Comparison of ENCODE assay signal across 8 mouse cellular contexts in the genomic region with DNA sequence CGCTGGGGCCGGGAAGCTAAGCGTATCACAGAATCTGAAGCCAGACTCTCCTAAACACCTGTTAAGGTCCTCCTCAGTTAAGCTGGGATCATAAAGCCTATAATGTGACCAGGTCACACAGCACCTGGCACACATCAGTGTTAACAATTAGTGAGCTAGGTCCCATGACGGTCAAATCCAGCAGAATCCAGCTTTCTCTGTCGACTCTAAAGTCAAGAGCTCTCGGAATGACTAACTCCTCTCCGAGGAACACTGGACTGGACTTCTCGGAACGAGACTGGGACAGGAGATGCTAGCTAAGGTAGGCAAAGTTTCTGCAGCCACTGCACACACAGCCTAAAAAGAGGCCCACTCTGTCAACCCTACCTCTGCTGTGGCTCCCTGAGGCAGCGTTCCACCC. TPM values are rescaled to one million over a fixed set of nuclear protein-coding genes. Genes with fewer than 3 reads are reported as not detected.
DNase-seq lines count a peak whose midpoint lies in the region; ATAC-seq and TF ChIP-seq lines count a peak whose summit lies in the region.
"Had no signal": no experiment of that assay in that cellular context is flagged by ENCODE, and none has a peak within 500 bp of the region (broad histone marks: within the 10 kb centered on the region; RNA-seq: fewer than 3 reads in every experiment).

No protein-coding gene starts in this region.

- TF ChIP-seq CTCF in kidney, adult 2 months (conservative IDR thresholded peaks at IDR 0.05; ENCODE audit: insufficient read depth, insufficient read length, low read depth, low read length), result no peak
- no peak for TF ChIP-seq CTCF in thymus, adult 2 months (IDR thresholded peaks at IDR 0.05; ENCODE audit: borderline replicate concordance, control insufficient read depth, extremely low read depth, insufficient read depth, low read length, poor library complexity)

- H3K4me1 ChIP-seq in embryonic facial prominence, embryonic 11.5 days (ENCODE audit: control insufficient read depth, insufficient read depth, low read length), result peaks cover 10% of the 10 kb centered on the region
- peaks cover 48% of the 10 kb centered on the region for H3K4me1 ChIP-seq in forebrain, embryonic 10.5 days
- peaks cover 22% of the 10 kb centered on the region; the same call in 1 of the 2 replicates for H3K4me1 ChIP-seq in kidney, adult 2 months (ENCODE audit: control insufficient read depth, insufficient read depth, low read length)
- H3K4me1 ChIP-seq in midbrain, embryonic 15.5 days, result peaks cover 51% of the 10 kb centered on the region
- peaks cover 11% of the 10 kb centered on the region; the same call in 1 of the 2 replicates for H3K4me1 ChIP-seq in thymus, adult 2 months (replicated peaks; ENCODE audit: control insufficient read depth, insufficient read depth, low read length)

- H3K27me3 ChIP-seq in embryonic facial prominence, embryonic 11.5 days (ENCODE audit: control insufficient read depth, insufficient read depth, low read length), result no peaks in the 10 kb centered on the region
- peaks cover 41% of the 10 kb centered on the region for H3K27me3 ChIP-seq in forebrain, embryonic 10.5 days (ENCODE audit: poor library complexity, severe bottlenecking)
- H3K27me3 ChIP-seq in kidney, adult 2 months (replicated peaks; ENCODE audit: control insufficient read depth, insufficient read depth, low read length), result no peaks in the 10 kb centered on the region
- H3K27me3 ChIP-seq in midbrain, embryonic 15.5 days (replicated peaks), result no peaks in the 10 kb centered on the region
- H3K27me3 ChIP-seq in thymus, adult 2 months (ENCODE audit: control insufficient read depth, insufficient read depth, low read length), result no peaks in the 10 kb centered on the region

- H3K4me3 ChIP-seq in embryonic facial prominence, embryonic 11.5 days (ENCODE audit: low read depth, low read length), result peak overlapping the region; percentile 89
- peak overlapping the region; percentile 82 for H3K4me3 ChIP-seq in forebrain, embryonic 10.5 days
- no peak overlapping the region for H3K4me3 ChIP-seq in kidney, adult 2 months (ENCODE audit: insufficient read depth, low read depth, low read length)
- H3K4me3 ChIP-seq in midbrain, embryonic 15.5 days, result peak overlapping the region; percentile 91
- H3K4me3 ChIP-seq in thymus, adult 2 months (ENCODE audit: control insufficient read depth, insufficient read depth, low read length), result no peak overlapping the region
- H3K4me3 ChIP-seq: liver, embryonic 15.5 days had no signal

- no peaks in the 10 kb centered on the region for H3K36me3 ChIP-seq in embryonic facial prominence, embryonic 11.5 days (replicated peaks; ENCODE audit: control insufficient read depth, insufficient read depth, low read depth, low read length)
- no peaks in the 10 kb centered on the region; the same call in 1 of the 2 replicates for H3K36me3 ChIP-seq in forebrain, embryonic 10.5 days (replicated peaks)
- H3K36me3 ChIP-seq in kidney, adult 2 months (ENCODE audit: control insufficient read depth, insufficient read depth, low read length), result no peaks in the 10 kb centered on the region
- H3K36me3 ChIP-seq in midbrain, embryonic 15.5 days (replicated peaks), result no peaks in the 10 kb centered on the region
- H3K36me3 ChIP-seq in thymus, adult 2 months (ENCODE audit: control insufficient read depth, insufficient read depth, low read length), result no peaks in the 10 kb centered on the region
- H3K36me3 ChIP-seq: liver, embryonic 15.5 days had no signal

- no peaks in the 10 kb centered on the region for H3K9me3 ChIP-seq in embryonic facial prominence, embryonic 11.5 days (replicated peaks; ENCODE audit: control insufficient read depth, low read length)
- no peaks in the 10 kb centered on the region for H3K9me3 ChIP-seq in forebrain, embryonic 10.5 days
- H3K9me3 ChIP-seq in midbrain, embryonic 15.5 days, result no peaks in the 10 kb centered on the region
- H3K9me3 ChIP-seq: liver, embryonic 15.5 days had no signal

- WGBS in embryonic facial prominence, embryonic 11.5 days, result 41% methylated on average over 10 of the region's 10 CpGs
- WGBS in forebrain, embryonic 10.5 days, result 75% methylated on average over 10 of the region's 10 CpGs
- 49% methylated on average over 10 of the region's 10 CpGs for WGBS in kidney, adult 2 months
- WGBS in midbrain, embryonic 15.5 days, result 64% methylated on average over 10 of the region's 10 CpGs
- 97% methylated on average over 10 of the region's 10 CpGs for WGBS in thymus, adult 2 months

- peak overlapping the region; percentile 97; the same call in 1 of the 2 replicates for H3K9ac ChIP-seq in embryonic facial prominence, embryonic 11.5 days (replicated peaks; ENCODE audit: low read length)
- H3K9ac ChIP-seq in midbrain, embryonic 15.5 days, result peak overlapping the region; percentile 99
- H3K9ac ChIP-seq: liver, embryonic 15.5 days had no signal

- DNase-seq in embryonic facial prominence, embryonic 11.5 days (ENCODE audit: low spot score), result no peak
- DNase-seq in forebrain, embryonic 10.5 days (ENCODE audit: extremely low spot score, low spot score), result no peak
- peak; percentile 55 for DNase-seq in kidney, adult 2 months
- no peak for DNase-seq in thymus, adult 2 months
- no peak for DNase-seq in urinary bladder, adult 2 months (ENCODE audit: low spot score)

- H3K27ac ChIP-seq in embryonic facial prominence, embryonic 11.5 days (replicated peaks; ENCODE audit: low read depth, low read length), result no peak overlapping the region
- peak overlapping the region; percentile 94 for H3K27ac ChIP-seq in forebrain, embryonic 10.5 days
- H3K27ac ChIP-seq in kidney, adult 2 months (ENCODE audit: insufficient read depth, low read depth, low read length), result no peak overlapping the region
- H3K27ac ChIP-seq in midbrain, embryonic 15.5 days, result peak overlapping the region; percentile 98; the same call in 1 of the 2 replicates
- no peak overlapping the region for H3K27ac ChIP-seq in thymus, adult 2 months (ENCODE audit: control insufficient read depth, insufficient read depth, low read length)
- H3K27ac ChIP-seq: liver, embryonic 15.5 days had no signal

- no peak for ATAC-seq in embryonic facial prominence, embryonic 11.5 days (replicated peaks; ENCODE audit: insufficient number of reproducible peaks, low FRiP score, low TSS enrichment, low read depth)
- no peak for ATAC-seq in midbrain, embryonic 15.5 days (replicated peaks)
- ATAC-seq in cerebellum, adult (ENCODE audit: insufficient number of reproducible peaks, low FRiP score, low TSS enrichment), result no peak

- peak overlapping the region; percentile 72 for H3K4me2 ChIP-seq in embryonic facial prominence, embryonic 11.5 days (ENCODE audit: low read depth, low read length)
- H3K4me2 ChIP-seq in midbrain, embryonic 15.5 days, result peak overlapping the region; percentile 83
- H3K4me2 ChIP-seq: liver, embryonic 15.5 days had no signal

- no peak for TF ChIP-seq POLR2A in kidney, adult 2 months (IDR thresholded peaks at IDR 0.05; ENCODE audit: low read depth, low read length)
- TF ChIP-seq POLR2A in thymus, adult 2 months (IDR thresholded peaks at IDR 0.05; ENCODE audit: control insufficient read depth, extremely low read depth, insufficient read depth, low read length, poor library complexity), result no peak

RNA-seq across cellular contexts. Expression of gene D630045J12Rik, which starts 1.7 kb away (rescaled TPM):
- polyA plus RNA-seq in embryonic facial prominence, embryonic 11.5 days (2014; fragmentation: Nextera tagmentation; extraction: Ambion mirVana), result 8.8 and 10.2 TPM in 2 replicates
- 5.4 and 6.3 TPM in 2 replicates for polyA plus RNA-seq in forebrain, embryonic 10.5 days (2016; fragmentation: Nextera tagmentation; extraction: Ambion mirVana)
- polyA plus RNA-seq in kidney, adult 2 months (2012; rRNA removed), result 31.1 and 37.5 TPM in 2 replicates
- polyA plus RNA-seq in midbrain, embryonic 15.5 days (2015; fragmentation: Nextera tagmentation; extraction: Ambion mirVana), result 19.7 and 21.0 TPM in 2 replicates
- polyA plus RNA-seq in thymus, adult 2 months (2012; rRNA removed), result 0.82 and 1.4 TPM in 2 replicates
- 3.5 and 5.4 TPM in 2 replicates for polyA plus RNA-seq in urinary bladder, adult 2 months (2012; rRNA removed)

RNA-seq across cellular contexts. Expression of gene Zc3hav1l, which starts 46.9 kb away (rescaled TPM):
- polyA plus RNA-seq in embryonic facial prominence, embryonic 11.5 days (2014; fragmentation: Nextera tagmentation; extraction: Ambion mirVana), result 16.3 and 19.4 TPM in 2 replicates
- polyA plus RNA-seq in forebrain, embryonic 10.5 days (2016; fragmentation: Nextera tagmentation; extraction: Ambion mirVana), result 14.0 and 14.3 TPM in 2 replicates
- 1.6 and 1.9 TPM in 2 replicates for polyA plus RNA-seq in kidney, adult 2 months (2012; rRNA removed)
- 8.2 and 9.1 TPM in 2 replicates for polyA plus RNA-seq in midbrain, embryonic 15.5 days (2015; fragmentation: Nextera tagmentation; extraction: Ambion mirVana)
- 6.6 and 7.4 TPM in 2 replicates for polyA plus RNA-seq in thymus, adult 2 months (2012; rRNA removed)
- polyA plus RNA-seq in urinary bladder, adult 2 months (2012; rRNA removed), result 6.9 and 7.5 TPM in 2 replicates

Comparison
In these comparisons a context has a peak if more than half of its experiments do, and no peak if none do; other contexts are left out.
1. H3K27ac ChIP-seq: peak in forebrain, embryonic 10.5 days (single experiment) and midbrain, embryonic 15.5 days (single experiment); none in embryonic facial prominence, embryonic 11.5 days (single experiment), kidney, adult 2 months (single experiment) and thymus, adult 2 months (single experiment).
2. H3K4me3 ChIP-seq: peak in embryonic facial prominence, embryonic 11.5 days (single experiment), forebrain, embryonic 10.5 days (single experiment) and midbrain, embryonic 15.5 days (single experiment); none in kidney, adult 2 months (single experiment) and thymus, adult 2 months (single experiment).